Mouse (Mus musculus) midbrain, embryonic 16.5 days (tissue): ENCODE measurements around the gene Hook2. TPM values are rescaled to one million over a fixed set of nuclear protein-coding genes. Genes with fewer than 3 reads are reported as not detected.
A peak's percentile ranks its signal among the peaks of the same experiment; 100 is the strongest.

Experiments
- ATAC-seq: fragments of 200-750 bp; cut with Nextera tagmentation; 2 replicates; pipeline ENCODE4 v1.8.0; 2017; ENCODE audit warnings: moderate TSS enrichment
- H3K27ac ChIP-seq: fragments of 300-500 bp; sonication (generic); 2 replicates; pipeline ENCODE4 v1.5.1; 2014; ENCODE audit warnings: mild to moderate bottlenecking, low read length, mixed read lengths
- H3K27me3 ChIP-seq: fragments of 300-500 bp; sonication (generic); 2 replicates; pipeline ENCODE4 v1.6.1; 2014; ENCODE audit warnings: low read depth, low read length, mixed read lengths; ENCODE audit not compliant: control insufficient read depth, insufficient read depth
- H3K36me3 ChIP-seq: fragments of 300-500 bp; sonication (generic); 2 replicates; pipeline ENCODE4 v1.6.1; 2014; ENCODE audit warnings: mild to moderate bottlenecking, low read length, moderate library complexity, mixed read lengths; ENCODE audit not compliant: control insufficient read depth, insufficient read depth
- H3K4me1 ChIP-seq: fragments of 300-500 bp; sonication (generic); 2 replicates; pipeline ENCODE4 v1.6.1; 2014; ENCODE audit warnings: mild to moderate bottlenecking, low read length, mixed read lengths; ENCODE audit not compliant: control insufficient read depth, insufficient read depth
- H3K4me2 ChIP-seq: fragments of 300-500 bp; sonication (generic); 2 replicates; pipeline ENCODE4 v1.6.1; 2014; ENCODE audit warnings: mild to moderate bottlenecking, low read length, mixed read lengths
- H3K4me3 ChIP-seq: fragments of 300-500 bp; sonication (generic); 2 replicates; pipeline ENCODE4 v1.5.1; 2014; ENCODE audit warnings: low read depth, mild to moderate bottlenecking, low read length, moderate library complexity, mixed read lengths
- H3K9ac ChIP-seq: fragments of 300-500 bp; sonication (generic); 2 replicates; pipeline ENCODE4 v1.6.1; 2014; ENCODE audit warnings: low read depth, low read length, mixed read lengths
- H3K9me3 ChIP-seq: fragments of 300-500 bp; sonication (generic); replicated peaks from 2 replicates; pipeline ENCODE4 v1.6.1; 2014; ENCODE audit warnings: mild to moderate bottlenecking, low read length, mixed read lengths; ENCODE audit not compliant: control insufficient read depth, poor library complexity, severe bottlenecking
- WGBS: fragments of 180-500 bp; shearing (Covaris S2); extraction: QIAGEN DNeasy Blood & Tissue Kit; methylation state at CpG from one replicate; pipeline ENCODE4 v1.1.7; 2014; 5-methylcytosine and 5-hydroxymethylcytosine counted together
- polyA plus RNA-seq: library from polyadenylated mRNA; unstranded; fragments of >200 nt; fragmentation: Nextera tagmentation; extraction: Ambion mirVana; gene quantifications from 2 replicates; pipeline ENCODE4 v1.2.1, GENCODE M21; 2015

The Hook2 gene
- polyA plus RNA-seq, 1 experiment from 2014 or later = 43.8 TPM

GRCm38 (mm10) chr8:85029271-85029670 lies 38.9 kb downstream of the Hook2 start:
- peak overlapping the region; percentile 99; the same call in 1 of the 2 replicates for H3K9ac ChIP-seq
- H3K9me3 ChIP-seq = no peaks in the 10 kb centered on the region
- H3K36me3 ChIP-seq = peaks cover 18% of the 10 kb centered on the region
- WGBS = 92% methylated on average over 14 of the region's 14 CpGs
- H3K27me3 ChIP-seq = no peaks in the 10 kb centered on the region
- no peak overlapping the region for H3K4me3 ChIP-seq
- peak overlapping the region; percentile 6; the same call in 1 of the 2 replicates for H3K4me2 ChIP-seq
- H3K4me1 ChIP-seq = peaks cover 33% of the 10 kb centered on the region
- no peak overlapping the region for H3K27ac ChIP-seq
- ATAC-seq = no peak

GRCm38 (mm10) chr8:85032622-85033311 lies 42.4 kb downstream of the Hook2 start:
- H3K4me3 ChIP-seq = no peak overlapping the region
- 89% methylated on average over 4 of the region's 4 CpGs for WGBS
- peaks cover 36% of the 10 kb centered on the region for H3K4me1 ChIP-seq
- H3K27ac ChIP-seq = no peak overlapping the region
- H3K36me3 ChIP-seq = peaks cover 18% of the 10 kb centered on the region
- no peak for ATAC-seq
- H3K9me3 ChIP-seq = no peaks in the 10 kb centered on the region
- no peak overlapping the region for H3K9ac ChIP-seq
- no peaks in the 10 kb centered on the region for H3K27me3 ChIP-seq
- H3K4me2 ChIP-seq = no peak overlapping the region

GRCm38 (mm10) chr8:85033867-85034266 lies 43.5 kb downstream of the Hook2 start:
- no peak overlapping the region for H3K9ac ChIP-seq
- H3K4me1 ChIP-seq = peaks cover 33% of the 10 kb centered on the region
- no peak overlapping the region for H3K4me3 ChIP-seq
- no peak overlapping the region for H3K27ac ChIP-seq
- H3K9me3 ChIP-seq = no peaks in the 10 kb centered on the region
- ATAC-seq = no peak
- no peaks in the 10 kb centered on the region for H3K27me3 ChIP-seq
- H3K4me2 ChIP-seq = no peak overlapping the region
- WGBS = 84% methylated on average over 1 of the region's 1 CpGs
- peaks cover 18% of the 10 kb centered on the region for H3K36me3 ChIP-seq

- 3% methylated on average over 13 of the region's 13 CpGs for WGBS
Observed at GRCm38 (mm10) chr8:85034764-85035163, 44.4 kb downstream of the Hook2 start.

GRCm38 (mm10) chr8:85035165-85035727 lies 44.8 kb downstream of the Hook2 start:
- Histone ChIP-seq H3K36me3 (peaks cover 12% of the 10 kb centered on the region), H3K4me2 (peak overlapping the region; percentile 61), H3K9ac (no peak overlapping the region; the same call in 1 of the 2 replicates), H3K27me3 (no peaks in the 10 kb centered on the region), H3K9me3 (no peaks in the 10 kb centered on the region), H3K4me1 (peaks cover 33% of the 10 kb centered on the region), H3K27ac (no peak overlapping the region), H3K4me3 (peak overlapping the region; percentile 55)
- ATAC-seq = no peak
- 7% methylated on average over 12 of the region's 12 CpGs for WGBS

More at GRCm38 (mm10) chr8:85034764-85035163, 44.4 kb downstream of the Hook2 start:
- H3K9me3 ChIP-seq = no peaks in the 10 kb centered on the region
- H3K4me3 ChIP-seq = peak overlapping the region; percentile 30
- peaks cover 17% of the 10 kb centered on the region for H3K36me3 ChIP-seq
- H3K27ac ChIP-seq = no peak overlapping the region
- no peaks in the 10 kb centered on the region for H3K27me3 ChIP-seq
- H3K4me1 ChIP-seq = peaks cover 33% of the 10 kb centered on the region
- no peak overlapping the region for H3K9ac ChIP-seq
- peak overlapping the region; percentile 61 for H3K4me2 ChIP-seq
- no peak for ATAC-seq

- Histone ChIP-seq H3K27me3 (no peaks in the 10 kb centered on the region), H3K9me3 (no peaks in the 10 kb centered on the region), H3K9ac (peak overlapping the region; percentile 70), H3K4me2 (peak overlapping the region; percentile 61), H3K27ac (peak overlapping the region; percentile 82), H3K4me3 (peak overlapping the region; percentile 55), H3K4me1 (peaks cover 33% of the 10 kb centered on the region), H3K36me3 (peaks cover 11% of the 10 kb centered on the region)
- 1% methylated on average over 15 of the region's 15 CpGs for WGBS
- ATAC-seq = peak; percentile 7; the same call in 1 of the 2 replicates
Observed at GRCm38 (mm10) chr8:85035728-85036310, 45.4 kb downstream of the Hook2 start.

GRCm38 (mm10) chr8:85036381-85036717 lies 45.9 kb downstream of the Hook2 start:
- Histone ChIP-seq H3K9me3 (no peaks in the 10 kb centered on the region), H3K36me3 (peaks cover 10% of the 10 kb centered on the region), H3K4me1 (peaks cover 33% of the 10 kb centered on the region), H3K27ac (peak overlapping the region; percentile 82), H3K27me3 (no peaks in the 10 kb centered on the region), H3K4me2 (peak overlapping the region; percentile 61), H3K9ac (peak overlapping the region; percentile 70), H3K4me3 (peak overlapping the region; percentile 55)
- ATAC-seq = peak; percentile 37
- 0% methylated on average over 9 of the region's 9 CpGs for WGBS

- ATAC-seq = peak; percentile 88
- peak within 1 kb of the TSS; percentile 55 for H3K4me3 ChIP-seq
- no peaks in the 10 kb centered on the region for H3K9me3 ChIP-seq
- peak within 1 kb of the TSS; percentile 81 for H3K9ac ChIP-seq
- WGBS = under 1% methylated on average over 58 of the region's 59 CpGs
- H3K36me3 ChIP-seq = peaks cover 8% of the 10 kb centered on the region
- peak within 1 kb of the TSS; percentile 98 for H3K4me2 ChIP-seq
- H3K27ac ChIP-seq = peak within 1 kb of the TSS; percentile 97
- no peaks in the 10 kb centered on the region for H3K27me3 ChIP-seq
- peaks cover 33% of the 10 kb centered on the region for H3K4me1 ChIP-seq
Observed at GRCm38 (mm10) chr8:85036718-85037365, 46.4 kb downstream of the Hook2 start, which contains the start of gene Tnpo2. TSS of gene Tnpo2 (plus strand) at chr8:85036915.
